Mouse (Mus musculus) forebrain, embryonic 15.5 days (tissue): ENCODE measurements around the gene Serpinb9d. TPM values are rescaled to one million over a fixed set of nuclear protein-coding genes. Genes with fewer than 3 reads are reported as not detected.
"Not testable (repeated sequence)": the region's sequence is repeated elsewhere in the genome, so short reads cannot be mapped to it uniquely, and the experiment has no call there.

ENCODE experiments used
- ATAC-seq: fragments of 200-750 bp; cut with Nextera tagmentation; replicated peaks from 2 replicates; pipeline ENCODE4 v1.8.0; 2017; ENCODE audit warnings: mild to moderate bottlenecking, moderate TSS enrichment, moderate library complexity
- H3K27ac ChIP-seq: fragments of 300-500 bp; sonication (generic); replicated peaks from 2 replicates; pipeline ENCODE4 v1.5.1; 2015; ENCODE audit warnings: mild to moderate bottlenecking, inconsistent platforms
- H3K27me3 ChIP-seq: fragments of 300-500 bp; sonication (generic); 2 replicates; pipeline ENCODE4 v1.6.1; 2015; ENCODE audit warnings: inconsistent platforms
- H3K36me3 ChIP-seq: fragments of 300-500 bp; sonication (generic); 2 replicates; pipeline ENCODE4 v1.6.1; 2015; ENCODE audit warnings: mild to moderate bottlenecking, inconsistent platforms
- H3K4me1 ChIP-seq: fragments of 300-500 bp; sonication (generic); 2 replicates; pipeline ENCODE4 v1.6.1; 2015; ENCODE audit warnings: inconsistent platforms
- H3K4me2 ChIP-seq: fragments of 300-500 bp; sonication (generic); replicated peaks from 2 replicates; pipeline ENCODE4 v1.6.1; 2015; ENCODE audit warnings: mild to moderate bottlenecking, inconsistent platforms
- H3K4me3 ChIP-seq: fragments of 300-500 bp; sonication (generic); 2 replicates; pipeline ENCODE4 v1.5.1; 2015; ENCODE audit warnings: mild to moderate bottlenecking, inconsistent platforms
- H3K9ac ChIP-seq: fragments of 300-500 bp; sonication (generic); replicated peaks from 2 replicates; pipeline ENCODE4 v1.6.1; 2015; ENCODE audit warnings: mild to moderate bottlenecking, inconsistent platforms
- H3K9me3 ChIP-seq: fragments of 300-500 bp; sonication (generic); 2 replicates; pipeline ENCODE4 v1.6.1; 2016; ENCODE audit warnings: inconsistent platforms
- WGBS: fragments of 180-500 bp; shearing (Covaris S2); methylation state at CpG from one replicate; pipeline ENCODE4 v1.1.7; 2015; ENCODE audit warnings: mixed read lengths; 5-methylcytosine and 5-hydroxymethylcytosine counted together
- polyA plus RNA-seq: library from polyadenylated mRNA; unstranded; fragments of >200 nt; fragmentation: Nextera tagmentation; extraction: Ambion mirVana; gene quantifications from 2 replicates; pipeline ENCODE4 v1.2.1, GENCODE M21; 2015

Gene Serpinb9d
- not detected in 2 replicates for polyA plus RNA-seq

GRCm38 (mm10) chr13:33192659-33193058 lies at the start of gene Serpinb9d:
Gene Serpinb9d (plus strand): TSS chr13:33192959.
- no peaks in the 10 kb centered on the region for H3K36me3 ChIP-seq
- no peak within 1 kb of the TSS for H3K4me3 ChIP-seq
- 0 out of 2 replicates have a peak, but pooled peaks cover 4% of the 10 kb centered on the region for H3K9me3 ChIP-seq
- no peak within 1 kb of the TSS for H3K9ac ChIP-seq
- no peak within 1 kb of the TSS for H3K4me2 ChIP-seq
- WGBS = 86% methylated on average over 5 of the region's 5 CpGs
- H3K27me3 ChIP-seq = no peaks in the 10 kb centered on the region
- ATAC-seq = no peak
- no peak within 1 kb of the TSS for H3K27ac ChIP-seq
- no peaks in the 10 kb centered on the region for H3K4me1 ChIP-seq

- no peaks in the 10 kb centered on the region for H3K27me3 ChIP-seq
- no peaks in the 10 kb centered on the region for H3K9me3 ChIP-seq
- WGBS = 76% methylated on average over 4 of the region's 4 CpGs
- no peaks in the 10 kb centered on the region for H3K4me1 ChIP-seq
- no peaks in the 10 kb centered on the region for H3K36me3 ChIP-seq
- H3K27ac ChIP-seq = no peak within 1 kb of the TSS
- no peak within 1 kb of the TSS for H3K4me3 ChIP-seq
- ATAC-seq = no peak
- H3K9ac ChIP-seq = no peak within 1 kb of the TSS
- no peak within 1 kb of the TSS for H3K4me2 ChIP-seq
These were observed 33.1 kb upstream of the Serpinb9d start, which contains the start of gene Serpinb9c for GRCm38 (mm10) chr13:33159642-33160041. Gene Serpinb9c (minus strand): TSS chr13:33159742.

GRCm38 (mm10) chr13:33190486-33190885 lies 2.3 kb upstream of the Serpinb9d start:
- H3K4me1 ChIP-seq, H3K9ac ChIP-seq, H3K36me3 ChIP-seq, H3K9me3 ChIP-seq, H3K4me2 ChIP-seq, H3K27me3 ChIP-seq, H3K4me3 ChIP-seq, ATAC-seq, H3K27ac ChIP-seq: not testable (repeated sequence)
- 93% methylated on average over 1 of the region's 1 CpGs for WGBS

GRCm38 (mm10) chr13:33199740-33200139 lies 7.0 kb downstream of the Serpinb9d start:
- no peak overlapping the region for H3K9ac ChIP-seq
- no peak overlapping the region for H3K4me3 ChIP-seq
- WGBS = 60% methylated on average over 2 of the region's 2 CpGs
- H3K4me1 ChIP-seq = no peaks in the 10 kb centered on the region
- no peak for ATAC-seq
- no peaks in the 10 kb centered on the region for H3K36me3 ChIP-seq
- no peak overlapping the region for H3K27ac ChIP-seq
- H3K4me2 ChIP-seq = no peak overlapping the region
- no peaks in the 10 kb centered on the region for H3K27me3 ChIP-seq
- H3K9me3 ChIP-seq = no peaks in the 10 kb centered on the region; the same call in 1 of the 2 replicates

- peaks cover 11% of the 10 kb centered on the region for H3K9me3 ChIP-seq
- not testable (repeated sequence) for H3K27ac ChIP-seq, H3K27me3 ChIP-seq, H3K4me3 ChIP-seq, H3K4me2 ChIP-seq, H3K4me1 ChIP-seq, H3K9ac ChIP-seq, H3K36me3 ChIP-seq, ATAC-seq
- 96% methylated on average over 2 of the region's 2 CpGs for WGBS
These were observed 56.6 kb downstream of the Serpinb9d start, which contains the start of gene Serpinb9e for GRCm38 (mm10) chr13:33249312-33249711. Gene Serpinb9e (plus strand): TSS chr13:33249612.

Other genes with a start within 250 kb of the Serpinb9d start
- gene Serpinb6b, start 227.8 kb upstream of the Serpinb9d start, polyA plus RNA-seq = 1.1 and 1.6 TPM in 2 replicates
- gene Serpinb9, start 189.7 kb upstream of the Serpinb9d start, polyA plus RNA-seq = 0.98 and 1.5 TPM in 2 replicates
- gene Serpinb9b, start 165.5 kb upstream of the Serpinb9d start, polyA plus RNA-seq = 0.28 and 0.34 TPM in 2 replicates
- 3.1 and 4.9 TPM in 2 replicates for gene Serpinb1b, start 114.4 kb upstream of the Serpinb9d start, polyA plus RNA-seq
- not detected in 2 replicates for gene Serpinb9c, start 33.2 kb upstream of the Serpinb9d start, polyA plus RNA-seq
- not detected in 2 replicates for gene Serpinb9e, start 56.7 kb downstream of the Serpinb9d start, polyA plus RNA-seq
- not detected in 2 replicates for gene Serpinb9f, start 131.1 kb downstream of the Serpinb9d start, polyA plus RNA-seq
- gene Gm11397, start 202.8 kb downstream of the Serpinb9d start, polyA plus RNA-seq = not detected in 2 replicates